Mouse (Mus musculus) ES-Bruce4 (cell line): ENCODE results near the gene Inpp4b.

Source experiments
- CTCF ChIP-seq: IDR thresholded peaks from one replicate; pipeline ENCODE4 v1.8.1; 2011; ENCODE audit warnings: low read depth, low read length
- POLR2A ChIP-seq: IDR thresholded peaks from one replicate; pipeline ENCODE4 v1.8.1; 2011; ENCODE audit warnings: low read length; ENCODE audit not compliant: insufficient read depth

DNA sequence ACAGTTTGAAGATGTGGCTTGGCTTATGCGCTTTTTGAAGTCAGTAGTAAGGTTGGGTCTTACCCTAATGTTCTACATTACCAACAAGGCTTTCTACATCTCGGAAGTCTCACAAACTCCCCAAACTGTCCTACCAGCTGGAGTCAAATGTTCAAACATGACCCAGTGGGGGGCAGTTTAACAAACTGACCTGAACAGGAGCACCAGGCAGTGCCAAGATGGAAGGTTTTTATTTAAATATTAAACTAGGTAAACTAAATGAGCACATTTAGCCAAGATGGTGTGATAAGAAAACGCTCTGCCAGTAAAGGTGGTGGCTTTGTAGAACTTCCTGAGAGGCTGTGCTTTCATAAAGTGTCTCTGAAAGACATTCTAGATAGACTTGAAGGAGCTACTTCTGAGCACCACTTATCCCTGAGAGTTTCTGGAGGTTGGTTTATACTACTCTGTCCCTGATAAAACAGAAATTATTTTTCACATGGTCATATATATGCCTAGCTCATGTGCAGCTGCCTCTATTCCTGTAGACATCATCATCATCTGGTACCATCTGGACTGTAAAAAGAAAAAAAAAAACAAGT is 251.9 kb downstream of the Inpp4b start:
- TF ChIP-seq POLR2A, result no peak
- TF ChIP-seq CTCF, result no peak
